Mouse (Mus musculus): ENCODE results near the gene Maml3. TPM values are rescaled to one million over a fixed set of nuclear protein-coding genes. Genes with fewer than 3 reads are reported as not detected.
A peak's percentile ranks its signal among the peaks of the same experiment; 100 is the strongest.

The Maml3 gene
- total RNA-seq, 2 experiments from 2014 or later = 7.0 to 9.0 TPM

GRCm38 (mm10) chr3:52007602-52008252, 97.1 kb downstream of the Maml3 start:
- peak; percentile 64 to 79 for DNase-seq (ENCODE audit: low spot score in 2 of 2)

- no peak for DNase-seq (ENCODE audit: low spot score in 2 of 2)
These were observed 98.0 kb downstream of the Maml3 start for GRCm38 (mm10) chr3:52006721-52007330.

- no peak for DNase-seq (ENCODE audit: low spot score in 2 of 2)
These were observed 101.2 kb downstream of the Maml3 start for GRCm38 (mm10) chr3:52003663-52004062.

GRCm38 (mm10) chr3:52001518-52001895, 103.4 kb downstream of the Maml3 start:
- no peak for DNase-seq (ENCODE audit: low spot score in 2 of 2)

GRCm38 (mm10) chr3:52000871-52001517, 103.9 kb downstream of the Maml3 start:
- no peak for DNase-seq (ENCODE audit: low spot score in 2 of 2)

GRCm38 (mm10) chr3:51999671-52000437, 105.0 kb downstream of the Maml3 start:
- no peak for DNase-seq (ENCODE audit: low spot score in 2 of 2)

GRCm38 (mm10) chr3:51998511-51999399, 106.1 kb downstream of the Maml3 start:
- DNase-seq (ENCODE audit: low spot score in 2 of 2) = no peak

GRCm38 (mm10) chr3:51997616-51998015, 107.3 kb downstream of the Maml3 start:
- no peak for DNase-seq (ENCODE audit: low spot score in 2 of 2)

GRCm38 (mm10) chr3:51986507-51986906, 118.4 kb downstream of the Maml3 start:
- no peak for DNase-seq (ENCODE audit: low spot score in 2 of 2)

GRCm38 (mm10) chr3:51981496-51981895, 123.4 kb downstream of the Maml3 start:
- DNase-seq (ENCODE audit: low spot score in 2 of 2) = no peak

GRCm38 (mm10) chr3:51977654-51978352, 127.1 kb downstream of the Maml3 start:
- no peak for DNase-seq (ENCODE audit: low spot score in 2 of 2)

GRCm38 (mm10) chr3:51974601-51975000, 130.3 kb downstream of the Maml3 start:
- no peak for DNase-seq (ENCODE audit: low spot score in 2 of 2)

- DNase-seq (ENCODE audit: low spot score in 2 of 2) = no peak
These were observed 130.7 kb downstream of the Maml3 start for GRCm38 (mm10) chr3:51974153-51974552.

- no peak for DNase-seq (ENCODE audit: low spot score in 2 of 2)
These were observed 132.3 kb downstream of the Maml3 start for GRCm38 (mm10) chr3:51972576-51972975.

GRCm38 (mm10) chr3:51970489-51970888, 134.4 kb downstream of the Maml3 start:
- DNase-seq (ENCODE audit: low spot score in 2 of 2) = no peak

- DNase-seq (ENCODE audit: low spot score in 2 of 2) = no peak
These were observed 135.4 kb downstream of the Maml3 start for GRCm38 (mm10) chr3:51969451-51969850.

- peak in 1 of 2 experiments; percentile 11 for DNase-seq (ENCODE audit: low spot score in 2 of 2)
These were observed 139.0 kb downstream of the Maml3 start for GRCm38 (mm10) chr3:51965841-51966240.

- DNase-seq (ENCODE audit: low spot score in 2 of 2) = no peak
These were observed 139.4 kb downstream of the Maml3 start for GRCm38 (mm10) chr3:51965436-51965835.

GRCm38 (mm10) chr3:51965008-51965407, 139.9 kb downstream of the Maml3 start:
- DNase-seq (ENCODE audit: low spot score in 2 of 2) = no peak
